Mouse (Mus musculus): Measurements from ENCODE around the gene Pnpo.

GRCm38 (mm10) chr11:96906431-96907161 lies 37.2 kb downstream of the Pnpo start:
- TF ChIP-seq CHD2 (IDR thresholded peaks at IDR 0.05; ENCODE audit: low read depth, low read length) (no peak), ZC3H11A (IDR thresholded peaks at IDR 0.05; ENCODE audit: borderline replicate concordance, low read depth, low read length) (no peak), ZNF384 (IDR thresholded peaks at IDR 0.05; ENCODE audit: low read depth, low read length) (no peak), MAFK (IDR thresholded peaks at IDR 0.05; ENCODE audit: insufficient read depth, low read depth, low read length) (no peak), HCFC1 (IDR thresholded peaks at IDR 0.05; ENCODE audit: borderline replicate concordance, insufficient read depth, low read length) (no peak)

Data from ES-E14 (cell line).